Mouse (Mus musculus) stomach, postnatal 0 days (tissue): ENCODE measurements at regions not wholly inside any gene's neighbourhood (a gene's known extent, or its start where the extent isn't known, plus 50 kb on each side); places are given as distances from the start of the nearest gene placed in this dataset.

Experiments
- ATAC-seq: fragments of 200-750 bp; cut with Nextera tagmentation; 2 replicates; pipeline ENCODE4 v1.8.0; 2017; ENCODE audit not compliant: low FRiP score, low TSS enrichment
- DNase-seq: peaks from one replicate; pipeline ENCODE4 v3.0.0-alpha.2; 2016; ENCODE audit warnings: low spot score
- H3K27ac ChIP-seq: fragments of 300-500 bp; sonication (generic); replicated peaks from 2 replicates; pipeline ENCODE4 v1.5.1; 2014; ENCODE audit warnings: mild to moderate bottlenecking, control low read depth
- H3K27me3 ChIP-seq: fragments of 300-500 bp; sonication (generic); 2 replicates; pipeline ENCODE4 v1.6.1; 2014; ENCODE audit warnings: low read length; ENCODE audit not compliant: control insufficient read depth, insufficient read depth
- H3K36me3 ChIP-seq: fragments of 300-500 bp; sonication (generic); 2 replicates; pipeline ENCODE4 v1.6.1; 2014; ENCODE audit warnings: low read length, mixed read lengths; ENCODE audit not compliant: control insufficient read depth, insufficient read depth
- H3K4me1 ChIP-seq: fragments of 300-500 bp; sonication (generic); replicated peaks from 2 replicates; pipeline ENCODE4 v1.6.1; 2014; ENCODE audit warnings: antibody characterized with exemption; ENCODE audit not compliant: control insufficient read depth, insufficient read depth
- H3K4me2 ChIP-seq: fragments of 300-500 bp; sonication (generic); replicated peaks from 2 replicates; pipeline ENCODE4 v1.6.1; 2014; ENCODE audit warnings: low read depth, mild to moderate bottlenecking, control low read depth, moderate library complexity
- H3K4me3 ChIP-seq: fragments of 300-500 bp; sonication (generic); 2 replicates; pipeline ENCODE4 v1.5.1; 2014; ENCODE audit warnings: low read depth, low read length, control low read depth
- H3K9ac ChIP-seq: fragments of 300-500 bp; sonication (generic); 2 replicates; pipeline ENCODE4 v1.6.1; 2014; ENCODE audit warnings: mild to moderate bottlenecking, low read length, control low read depth, mixed read lengths
- H3K9me3 ChIP-seq: fragments of 300-500 bp; sonication (generic); 2 replicates; pipeline ENCODE4 v1.6.1; 2016; ENCODE audit warnings: low read length; ENCODE audit not compliant: control insufficient read depth
- CTCF ChIP-seq: IDR thresholded peaks from 2 replicates; pipeline ENCODE4 v1.5.1; 2016; ENCODE audit warnings: antibody characterized with exemption, low read depth, mild to moderate bottlenecking, moderate library complexity
- EP300 ChIP-seq: optimal IDR thresholded peaks from 2 replicates; pipeline ENCODE3; 2016; ENCODE audit warnings: antibody characterized with exemption
- whole genome bisulfite sequencing: fragments of 180-500 bp; shearing (Covaris S2); extraction: QIAGEN DNeasy Blood & Tissue Kit; methylation state at CpG from one replicate; pipeline ENCODE4 v1.1.7; 2014; 5-methylcytosine and 5-hydroxymethylcytosine counted together

DNA sequence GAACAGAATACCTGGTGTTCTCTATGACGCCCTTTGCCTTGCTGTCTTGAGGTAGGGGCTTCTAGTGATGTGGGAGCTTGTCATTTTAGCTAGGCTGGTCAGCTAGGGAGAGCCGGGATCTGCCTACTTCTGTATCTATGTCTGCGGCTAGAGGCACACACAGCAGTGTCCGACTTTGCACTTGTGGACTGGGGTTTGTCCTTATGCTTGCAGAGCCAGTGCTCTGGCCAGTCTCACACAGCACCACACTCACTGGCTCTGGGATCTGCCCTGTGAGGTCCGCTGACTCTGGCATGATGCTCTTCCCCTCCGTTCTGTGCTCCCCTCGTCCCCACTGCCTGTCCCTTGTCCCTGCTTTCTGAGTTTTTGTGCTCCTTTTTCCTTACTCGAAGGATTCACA, 275.3 kb downstream of the Etnk1 start:
- Histone ChIP-seq H3K9ac (no peak overlapping the region), H3K27ac (no peak overlapping the region), H3K27me3 (no peaks in the 10 kb centered on the region), H3K4me1 (no peaks in the 10 kb centered on the region), H3K4me3 (no peak overlapping the region), H3K4me2 (no peak overlapping the region), H3K9me3 (no peaks in the 10 kb centered on the region), H3K36me3 (no peaks in the 10 kb centered on the region)
- DNase-seq (no peak), ATAC-seq (no peak)
- TF ChIP-seq EP300 = no peak
- TF ChIP-seq CTCF = no peak
- 78% methylated on average over 8 of the region's 8 CpGs for WGBS

DNA sequence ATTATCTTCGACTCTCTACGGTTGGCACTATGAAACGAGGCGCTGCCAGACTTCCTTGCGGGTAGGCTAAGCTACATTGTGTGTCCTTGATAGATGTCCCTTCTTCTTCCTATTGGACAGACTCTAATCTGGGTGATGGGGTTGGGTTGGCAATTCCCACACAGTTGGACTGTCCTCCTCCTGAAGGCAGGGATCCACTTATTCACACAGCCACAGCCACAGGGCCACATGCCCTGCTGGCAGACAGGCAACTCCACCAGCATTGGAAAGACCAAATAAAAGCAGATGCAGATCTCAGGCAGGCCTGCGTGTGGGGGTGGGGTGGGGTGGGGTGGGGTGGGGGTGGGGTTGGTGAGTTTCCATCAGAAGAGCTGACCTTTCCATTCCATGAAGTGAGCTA, 276.4 kb downstream of the Etnk1 start:
- Histone ChIP-seq H3K9ac (no peak overlapping the region), H3K9me3 (no peaks in the 10 kb centered on the region), H3K27me3 (no peaks in the 10 kb centered on the region), H3K4me3 (no peak overlapping the region), H3K4me2 (no peak overlapping the region), H3K27ac (no peak overlapping the region), H3K36me3 (no peaks in the 10 kb centered on the region), H3K4me1 (no peaks in the 10 kb centered on the region)
- no peak for TF ChIP-seq EP300
- TF ChIP-seq CTCF = no peak
- no peak for DNase-seq
- ATAC-seq = no peak
- WGBS = 81% methylated on average over 6 of the region's 6 CpGs

DNA sequence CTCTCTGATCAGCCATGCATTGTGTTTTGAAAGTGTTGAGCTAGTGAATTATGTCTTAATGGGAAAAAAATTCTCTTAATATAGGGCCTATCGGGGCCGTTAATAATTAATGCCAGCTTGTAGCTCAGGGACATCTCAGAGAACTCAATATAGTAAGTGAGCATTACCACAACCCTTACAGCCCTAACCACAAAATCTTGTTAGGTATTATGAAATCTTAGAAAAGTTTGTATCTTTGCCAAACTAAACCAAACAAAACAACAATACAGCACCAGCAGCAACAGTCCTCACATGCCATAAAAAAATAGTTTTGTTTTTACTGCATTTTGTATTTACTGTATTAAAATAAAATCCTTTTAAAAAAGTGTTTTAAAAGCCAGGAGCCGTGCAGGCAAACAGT, 277.8 kb downstream of the Etnk1 start:
- 83% methylated on average over 3 of the region's 3 CpGs for WGBS
- TF ChIP-seq CTCF (no peak), EP300 (no peak)
- Histone ChIP-seq H3K9me3 (no peaks in the 10 kb centered on the region), H3K27ac (no peak overlapping the region), H3K27me3 (no peaks in the 10 kb centered on the region), H3K4me1 (no peaks in the 10 kb centered on the region), H3K9ac (no peak overlapping the region), H3K36me3 (no peaks in the 10 kb centered on the region), H3K4me3 (no peak overlapping the region), H3K4me2 (no peak overlapping the region)
- ATAC-seq (no peak), DNase-seq (no peak)

DNA sequence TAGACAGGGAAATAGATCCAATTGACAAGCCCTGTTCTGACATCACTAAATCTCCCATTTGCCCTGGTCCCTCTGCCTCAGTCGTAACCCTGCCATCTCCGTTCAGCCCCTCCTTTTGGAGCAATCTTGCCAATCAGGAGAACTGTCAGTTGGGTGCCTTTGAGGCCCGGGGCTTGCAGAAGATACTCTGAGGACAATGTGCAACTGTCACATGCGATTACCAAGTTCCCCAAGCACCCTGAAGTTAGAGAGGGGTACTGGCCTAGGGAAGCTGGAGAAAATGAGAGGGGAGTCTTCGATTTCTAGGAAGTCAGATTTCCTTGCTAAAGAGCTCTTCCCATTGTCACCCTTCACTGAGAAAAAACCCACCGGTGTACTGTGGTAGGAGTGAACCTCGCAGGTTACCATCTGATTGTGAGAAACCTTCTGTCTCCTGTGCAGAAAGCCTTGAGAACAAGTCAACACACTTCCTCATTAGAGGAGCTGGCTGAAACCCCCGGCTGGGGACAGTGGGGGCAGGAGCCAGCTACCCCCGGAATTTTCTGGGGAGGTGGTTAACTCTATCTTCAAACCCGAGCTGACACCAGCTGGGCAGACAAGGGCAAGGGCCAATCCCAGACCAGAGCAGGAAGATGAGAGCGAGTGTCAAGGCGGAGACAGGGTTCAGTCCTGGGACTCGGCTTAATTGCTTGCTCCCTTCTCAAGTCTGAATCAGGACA, 279.0 kb downstream of the Etnk1 start:
- no peak for DNase-seq

DNA sequence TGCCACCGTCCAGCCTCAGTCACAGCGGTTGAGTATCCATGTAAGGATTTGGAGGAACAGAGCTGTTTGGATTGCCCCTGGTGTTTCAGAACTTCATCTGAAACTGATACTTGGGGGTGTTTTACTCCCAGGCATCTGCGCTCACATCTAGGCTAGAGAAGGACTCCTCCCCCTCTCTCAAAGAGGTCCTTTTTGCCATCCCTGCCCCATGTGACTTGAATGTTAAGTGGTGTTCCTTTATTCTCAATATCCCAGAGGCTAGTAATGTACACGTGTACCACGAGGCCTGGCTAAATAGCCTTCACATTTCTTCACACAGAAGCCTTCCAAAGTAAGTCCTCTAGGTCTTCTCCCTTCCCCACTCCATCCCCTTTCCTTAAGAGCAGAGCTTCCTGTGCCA, 280.0 kb downstream of the Etnk1 start:
- H3K27ac ChIP-seq = no peak overlapping the region
- H3K4me1 ChIP-seq = no peaks in the 10 kb centered on the region
- no peak overlapping the region for H3K4me3 ChIP-seq
- TF ChIP-seq CTCF (no peak), EP300 (no peak)
- H3K36me3 ChIP-seq = no peaks in the 10 kb centered on the region
- DNase-seq = no peak
- no peak overlapping the region for H3K4me2 ChIP-seq
- no peaks in the 10 kb centered on the region for H3K9me3 ChIP-seq
- H3K27me3 ChIP-seq = no peaks in the 10 kb centered on the region
- H3K9ac ChIP-seq = no peak overlapping the region
- 87% methylated on average over 5 of the region's 5 CpGs for WGBS
- ATAC-seq = no peak

More for the DNA sequence above, 279.0 kb downstream of the Etnk1 start:
- Histone ChIP-seq H3K27me3 (no peaks in the 10 kb centered on the region), H3K9me3 (no peaks in the 10 kb centered on the region), H3K27ac (no peak overlapping the region), H3K9ac (no peak overlapping the region), H3K4me1 (no peaks in the 10 kb centered on the region), H3K36me3 (no peaks in the 10 kb centered on the region), H3K4me2 (no peak overlapping the region), H3K4me3 (no peak overlapping the region)
- ATAC-seq = no peak
- TF ChIP-seq CTCF (no peak), EP300 (no peak)
- 78% methylated on average over 13 of the region's 13 CpGs for WGBS

DNA sequence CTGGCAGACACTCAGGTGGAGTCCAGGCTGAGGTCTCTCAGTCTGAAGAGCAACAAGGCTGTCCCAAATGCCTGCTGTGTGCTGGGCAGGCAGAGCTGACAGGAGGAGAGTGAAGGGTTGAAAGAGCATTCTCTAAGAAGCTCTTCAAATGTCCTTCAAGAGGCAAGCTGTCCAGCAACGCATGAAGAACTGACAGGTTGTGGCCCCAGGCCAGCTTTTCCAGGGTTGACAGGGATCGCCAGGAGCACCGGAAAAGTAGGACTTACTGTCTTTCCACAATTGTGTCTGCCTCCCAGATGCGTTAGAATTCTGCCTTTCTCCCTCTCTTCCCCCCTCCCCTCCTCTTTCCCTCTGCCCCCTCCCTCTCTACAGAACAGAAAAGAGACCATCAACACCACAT, 282.1 kb downstream of the Etnk1 start:
- Histone ChIP-seq H3K27ac (no peak overlapping the region), H3K4me3 (no peak overlapping the region), H3K4me2 (no peak overlapping the region), H3K4me1 (no peaks in the 10 kb centered on the region), H3K9me3 (no peaks in the 10 kb centered on the region), H3K9ac (no peak overlapping the region), H3K27me3 (no peaks in the 10 kb centered on the region), H3K36me3 (no peaks in the 10 kb centered on the region)
- 80% methylated on average over 4 of the region's 4 CpGs for WGBS
- TF ChIP-seq CTCF (no peak), EP300 (no peak)
- DNase-seq = no peak
- no peak for ATAC-seq
